Mouse (Mus musculus): ENCODE data around the gene Grik3. TPM values are rescaled to one million over a fixed set of nuclear protein-coding genes. Genes with fewer than 3 reads are reported as not detected.

Gene Grik3
- polyA plus RNA-seq, 1 experiment from 2014 or later = 0.01 TPM

GRCm38 (mm10) chr4:125756393-125756792 lies 265.9 kb downstream of the Grik3 start:
- no peak overlapping the region for H3K4me3 ChIP-seq (replicated peaks; ENCODE audit: low read depth, low read length)
- no peak overlapping the region for H3K9ac ChIP-seq (ENCODE audit: low read depth, low read length)
- H3K9me3 ChIP-seq (replicated peaks; ENCODE audit: low read length) = no peaks in the 10 kb centered on the region
- 71% methylated on average over 5 of the region's 5 CpGs for WGBS
- DNase-seq (ENCODE audit: low spot score) = no peak
- H3K4me1 ChIP-seq (replicated peaks; ENCODE audit: insufficient read depth, low read length) = no peaks in the 10 kb centered on the region
- no peaks in the 10 kb centered on the region for H3K27me3 ChIP-seq (ENCODE audit: insufficient read depth, low read length)
- H3K4me2 ChIP-seq (ENCODE audit: low read length) = no peak overlapping the region
- ATAC-seq (replicated peaks; ENCODE audit: low FRiP score, low read depth) = no peak
- TF ChIP-seq CTCF (IDR thresholded peaks at IDR 0.05; ENCODE audit: low read depth) = no peak
- H3K36me3 ChIP-seq (ENCODE audit: insufficient read depth, low read length) = no peaks in the 10 kb centered on the region
- H3K27ac ChIP-seq = no peak overlapping the region

GRCm38 (mm10) chr4:125760326-125760725 lies 269.8 kb downstream of the Grik3 start:
- Histone ChIP-seq H3K4me3 (replicated peaks; ENCODE audit: low read depth, low read length) (no peak overlapping the region), H3K4me2 (ENCODE audit: low read length) (no peak overlapping the region), H3K4me1 (replicated peaks; ENCODE audit: insufficient read depth, low read length) (no peaks in the 10 kb centered on the region), H3K27me3 (ENCODE audit: insufficient read depth, low read length) (no peaks in the 10 kb centered on the region), H3K9ac (ENCODE audit: low read depth, low read length) (no peak overlapping the region), H3K27ac (no peak overlapping the region), H3K36me3 (ENCODE audit: insufficient read depth, low read length) (no peaks in the 10 kb centered on the region), H3K9me3 (replicated peaks; ENCODE audit: low read length) (no peaks in the 10 kb centered on the region)
- DNase-seq (ENCODE audit: low spot score) (no peak), ATAC-seq (replicated peaks; ENCODE audit: low FRiP score, low read depth) (no peak)
- no peak for TF ChIP-seq CTCF (IDR thresholded peaks at IDR 0.05; ENCODE audit: low read depth)
- WGBS = 86% methylated on average over 4 of the region's 4 CpGs

- TF ChIP-seq CTCF (IDR thresholded peaks at IDR 0.05; ENCODE audit: low read depth) = no peak
- WGBS = 15% methylated on average over 5 of the region's 5 CpGs
- no peak for DNase-seq (ENCODE audit: low spot score)
These were observed 272.6 kb downstream of the Grik3 start for GRCm38 (mm10) chr4:125763056-125763455.

More at GRCm38 (mm10) chr4:125763056-125763455, 272.6 kb downstream of the Grik3 start:
- Histone ChIP-seq H3K27me3 (ENCODE audit: insufficient read depth, low read length) (no peaks in the 10 kb centered on the region), H3K4me1 (replicated peaks; ENCODE audit: insufficient read depth, low read length) (no peaks in the 10 kb centered on the region), H3K9me3 (replicated peaks; ENCODE audit: low read length) (no peaks in the 10 kb centered on the region), H3K9ac (ENCODE audit: low read depth, low read length) (no peak overlapping the region), H3K36me3 (ENCODE audit: insufficient read depth, low read length) (no peaks in the 10 kb centered on the region), H3K4me2 (ENCODE audit: low read length) (no peak overlapping the region), H3K27ac (no peak overlapping the region), H3K4me3 (replicated peaks; ENCODE audit: low read depth, low read length) (no peak overlapping the region)
- ATAC-seq (replicated peaks; ENCODE audit: low FRiP score, low read depth) = no peak

Small RNA genes lying within 50 kb of the gene (microRNA-seq; reads per million reads assigned to microRNA genes)
- not detected for gene Mir692-2
